8 mouse cellular contexts compared by ENCODE assay signal in the genomic region with DNA sequence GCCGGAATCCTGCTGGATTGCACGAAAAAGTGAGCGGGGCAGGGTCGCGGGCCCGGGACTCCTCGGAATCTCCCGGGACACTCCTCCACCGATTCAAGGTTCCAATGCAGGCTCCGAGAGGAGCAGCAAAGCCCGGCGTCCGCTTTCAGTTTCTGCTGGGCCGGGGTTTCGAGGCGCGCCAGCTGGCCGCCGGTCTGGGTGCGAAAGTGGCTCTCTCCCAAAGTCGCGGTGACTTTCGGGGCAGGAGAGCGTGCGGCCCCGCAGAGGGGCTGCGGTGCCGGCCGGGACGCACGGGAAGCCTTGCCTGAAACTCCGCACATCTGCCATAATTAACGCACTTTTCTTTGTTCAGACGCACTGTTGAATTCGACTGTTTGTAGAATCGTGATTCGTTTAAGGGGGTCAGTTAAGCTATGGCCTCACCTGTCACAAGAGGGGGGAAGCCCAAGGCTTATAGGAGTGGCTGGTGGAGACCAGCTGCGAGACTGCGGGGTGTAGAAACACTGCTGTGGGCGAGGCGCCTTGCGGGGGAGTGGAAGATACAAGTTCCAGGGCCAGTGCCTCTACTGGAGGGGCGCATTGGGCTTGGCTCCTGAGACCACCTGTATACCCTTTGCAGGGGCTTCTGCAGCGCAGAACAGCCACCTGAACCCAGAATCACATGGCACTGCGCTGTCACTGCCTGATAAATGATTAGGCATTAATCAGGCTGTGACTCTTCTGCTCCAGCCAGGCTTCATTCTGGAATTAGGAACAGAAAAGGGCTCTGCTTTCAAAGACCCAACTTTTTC. TPM values are rescaled to one million over a fixed set of nuclear protein-coding genes. Genes with fewer than 3 reads are reported as not detected.
A peak's percentile ranks its signal among the peaks of the same experiment; 100 is the strongest.
DNase-seq lines count a peak whose midpoint lies in the region; ATAC-seq and TF ChIP-seq lines count a peak whose summit lies in the region.

No protein-coding gene starts in this region.

- H3K79me3 ChIP-seq in C2C12 (ENCODE audit: low read depth), result peaks cover 14% of the 10 kb centered on the region

- no peaks in the 10 kb centered on the region for H3K27me3 ChIP-seq in kidney, embryonic 15.5 days
- no peaks in the 10 kb centered on the region for H3K27me3 ChIP-seq in C2C12 (ENCODE audit: control insufficient read depth, insufficient read depth, insufficient read length)
- H3K27me3 ChIP-seq in limb, embryonic 15.5 days, result no peaks in the 10 kb centered on the region
- H3K27me3 ChIP-seq in neural tube, embryonic 13.5 days, result peaks cover 42% of the 10 kb centered on the region

- peak overlapping the region; percentile 68 for H3K9ac ChIP-seq in kidney, embryonic 15.5 days
- H3K9ac ChIP-seq in limb, embryonic 15.5 days, result peak overlapping the region; percentile 70
- peak overlapping the region; percentile 81 for H3K9ac ChIP-seq in neural tube, embryonic 13.5 days

- peak overlapping the region; percentile 99 for H3ac ChIP-seq in C2C12 (ENCODE audit: control insufficient read depth, insufficient read length, low read depth)

- no peak for TF ChIP-seq CTCF in C2C12 (IDR thresholded peaks at IDR 0.05; ENCODE audit: control insufficient read depth, insufficient read depth, insufficient read length)

- H3K4me3 ChIP-seq in kidney, embryonic 15.5 days (replicated peaks), result peak overlapping the region; percentile 53
- peak overlapping the region; percentile 59 for H3K4me3 ChIP-seq in C2C12 (ENCODE audit: insufficient read depth, poor library complexity, severe bottlenecking)
- peak overlapping the region; percentile 72 for H3K4me3 ChIP-seq in limb, embryonic 15.5 days
- peak overlapping the region; percentile 55 for H3K4me3 ChIP-seq in neural tube, embryonic 13.5 days

- H3K4me2 ChIP-seq in kidney, embryonic 15.5 days, result peak overlapping the region; percentile 94
- peak overlapping the region; percentile 93 for H3K4me2 ChIP-seq in limb, embryonic 15.5 days
- H3K4me2 ChIP-seq in neural tube, embryonic 13.5 days, result peak overlapping the region; percentile 96

- 2% methylated on average over 45 of the region's 45 CpGs for WGBS in kidney, embryonic 15.5 days
- WGBS in limb, embryonic 15.5 days, result 1% methylated on average over 45 of the region's 45 CpGs
- 1% methylated on average over 45 of the region's 45 CpGs for WGBS in neural tube, embryonic 13.5 days

- H3K36me3 ChIP-seq in kidney, embryonic 15.5 days, result no peaks in the 10 kb centered on the region
- no peaks in the 10 kb centered on the region for H3K36me3 ChIP-seq in C2C12 (ENCODE audit: control insufficient read depth, insufficient read depth)
- H3K36me3 ChIP-seq in limb, embryonic 15.5 days, result no peaks in the 10 kb centered on the region
- H3K36me3 ChIP-seq in neural tube, embryonic 13.5 days, result no peaks in the 10 kb centered on the region

- no peak for ATAC-seq in kidney, embryonic 15.5 days (replicated peaks; ENCODE audit: low FRiP score)
- ATAC-seq in granulocyte monocyte progenitor cell, adult 5-6 weeks (replicated peaks; ENCODE audit: poor library complexity, severe bottlenecking), result peak; percentile 26
- no peak for ATAC-seq in limb, embryonic 15.5 days (ENCODE audit: insufficient number of reproducible peaks, low FRiP score, low TSS enrichment, low read depth)
- peak; percentile 7; the same call in 1 of the 2 replicates for ATAC-seq in neural tube, embryonic 13.5 days (ENCODE audit: low read depth)

- no peaks in the 10 kb centered on the region for H3K9me3 ChIP-seq in kidney, embryonic 15.5 days (replicated peaks)
- no peaks in the 10 kb centered on the region for H3K9me3 ChIP-seq in limb, embryonic 15.5 days
- H3K9me3 ChIP-seq in neural tube, embryonic 13.5 days, result no peaks in the 10 kb centered on the region

- H3K79me2 ChIP-seq in C2C12 (ENCODE audit: control insufficient read depth, insufficient read depth), result peaks cover 49% of the 10 kb centered on the region

- H3K27ac ChIP-seq in kidney, embryonic 15.5 days, result peak overlapping the region; percentile 87
- peak overlapping the region; percentile 87 for H3K27ac ChIP-seq in limb, embryonic 15.5 days
- peak overlapping the region; percentile 61; the same call in 1 of the 2 replicates for H3K27ac ChIP-seq in neural tube, embryonic 13.5 days (replicated peaks)

- H3K4me1 ChIP-seq in kidney, embryonic 15.5 days, result peaks cover 75% of the 10 kb centered on the region
- peaks cover 67% of the 10 kb centered on the region for H3K4me1 ChIP-seq in limb, embryonic 15.5 days
- H3K4me1 ChIP-seq in neural tube, embryonic 13.5 days (replicated peaks), result peaks cover 66% of the 10 kb centered on the region

- no peak for DNase-seq in kidney, adult 9 months
- peak; percentile 51 for DNase-seq in adrenal gland, postnatal 14 days
- no peak for DNase-seq in left cerebral cortex, postnatal 10 days (ENCODE audit: extremely low spot score in 1 of 2, low spot score in 2 of 2)

- intact Hi-C loops in left cerebral cortex, postnatal 10 days (cut with DNase I), result no loop called here

TF ChIP-seq in C2C12, 6 proteins besides CTCF, POLR2A, EP300 and RAD21:
- no peak for TF ChIP-seq FOSL1 (IDR thresholded peaks at IDR 0.05; ENCODE audit: insufficient read depth, low read length, poor library complexity, severe bottlenecking)
- no peak for TF ChIP-seq MYOD1 (IDR thresholded peaks at IDR 0.05; ENCODE audit: control insufficient read depth, insufficient read length, low read depth)
- TF ChIP-seq CEBPB (IDR thresholded peaks at IDR 0.05; ENCODE audit: low read depth), result no peak
- TF ChIP-seq MAX (IDR thresholded peaks at IDR 0.05), result no peak
- no peak for TF ChIP-seq USF1 (IDR thresholded peaks at IDR 0.05; ENCODE audit: low read depth)
- TF ChIP-seq MYOG (IDR thresholded peaks at IDR 0.05; ENCODE audit: control insufficient read depth, extremely low read depth, insufficient read length), result no peak

RNA-seq across cellular contexts. Expression of a gene that starts 0.5 kb away (rescaled TPM):
- 8.1 and 8.7 TPM in 2 replicates for polyA plus RNA-seq in kidney, embryonic 15.5 days (2015; fragmentation: Nextera tagmentation; extraction: Ambion mirVana)
- polyA plus RNA-seq in C2C12 (2012; fragmentation: generic; extraction: Trizol), result 15.8 TPM
- 10.9 and 11.2 TPM in 2 replicates for total RNA-seq in adrenal gland, postnatal 14 days (2021)
- total RNA-seq in granulocyte monocyte progenitor cell, adult 5-6 weeks (2014; fragmentation: Nextera tagmentation), result 5.1 and 5.7 TPM in 2 replicates
- 1.6 and 4.4 TPM in 2 replicates for total RNA-seq in granulocyte monocyte progenitor cell, adult 5-6 weeks (2017)
- polyA plus RNA-seq in limb, embryonic 15.5 days (2015; fragmentation: Nextera tagmentation; extraction: Ambion mirVana), result 15.0 and 15.9 TPM in 2 replicates
- polyA plus RNA-seq in neural tube, embryonic 13.5 days (2015; fragmentation: Nextera tagmentation; extraction: Ambion mirVana), result 5.5 and 6.6 TPM in 2 replicates
- 10 to 100 TPM in 1 of 2 experiments, 1 to 10 TPM in 1; 8.5 to 11.0 TPM for total RNA-seq in left cerebral cortex, postnatal 10 days (2021)

RNA-seq across cellular contexts. Expression of a gene that starts 35.7 kb away (rescaled TPM):
- polyA plus RNA-seq in kidney, embryonic 15.5 days (2015; fragmentation: Nextera tagmentation; extraction: Ambion mirVana), result 0.14 and 0.16 TPM in 2 replicates
- polyA plus RNA-seq in C2C12 (2012; fragmentation: generic; extraction: Trizol), result 2.6 TPM
- total RNA-seq in adrenal gland, postnatal 14 days (2021), result 2.7 and 3.9 TPM in 2 replicates
- total RNA-seq in granulocyte monocyte progenitor cell, adult 5-6 weeks (2014; fragmentation: Nextera tagmentation), result 0.28 TPM in 1 of 2 replicates, not detected in the other
- not detected in 2 replicates for total RNA-seq in granulocyte monocyte progenitor cell, adult 5-6 weeks (2017)
- polyA plus RNA-seq in limb, embryonic 15.5 days (2015; fragmentation: Nextera tagmentation; extraction: Ambion mirVana), result 0.23 and 0.27 TPM in 2 replicates
- polyA plus RNA-seq in neural tube, embryonic 13.5 days (2015; fragmentation: Nextera tagmentation; extraction: Ambion mirVana), result 0.87 and 1.4 TPM in 2 replicates
- total RNA-seq in left cerebral cortex, postnatal 10 days (2021), result 100 to 1,000 TPM in 1 of 2 experiments, 10 to 100 TPM in 1; 95.7 to 101 TPM

RNA-seq across cellular contexts. Expression of a gene that starts 36.0 kb away (rescaled TPM):
- polyA plus RNA-seq in kidney, embryonic 15.5 days (2015; fragmentation: Nextera tagmentation; extraction: Ambion mirVana), result 2.9 and 3.0 TPM in 2 replicates
- 5.4 TPM for polyA plus RNA-seq in C2C12 (2012; fragmentation: generic; extraction: Trizol)
- 3.8 and 3.9 TPM in 2 replicates for total RNA-seq in adrenal gland, postnatal 14 days (2021)
- 7.4 TPM in 1 of 2 replicates, not detected in the other for total RNA-seq in granulocyte monocyte progenitor cell, adult 5-6 weeks (2014; fragmentation: Nextera tagmentation)
- total RNA-seq in granulocyte monocyte progenitor cell, adult 5-6 weeks (2017), result 0.56 and 3.5 TPM in 2 replicates
- 1.3 and 2.7 TPM in 2 replicates for polyA plus RNA-seq in limb, embryonic 15.5 days (2015; fragmentation: Nextera tagmentation; extraction: Ambion mirVana)
- 5.2 and 5.4 TPM in 2 replicates for polyA plus RNA-seq in neural tube, embryonic 13.5 days (2015; fragmentation: Nextera tagmentation; extraction: Ambion mirVana)
- total RNA-seq in left cerebral cortex, postnatal 10 days (2021), result 1 to 10 TPM; 4.6 to 5.0 TPM

Comparison
In these comparisons a context has a peak if more than half of its experiments do, and no peak if none do; other contexts are left out.
1. ATAC-seq: peak in granulocyte monocyte progenitor cell, adult 5-6 weeks (single experiment) and neural tube, embryonic 13.5 days (single experiment); none in kidney, embryonic 15.5 days (single experiment) and limb, embryonic 15.5 days (single experiment).
2. Peak in every context shown above with its lines, with median percentiles within 50 percentile points of each other: H3K27ac ChIP-seq, H3K4me2 ChIP-seq, H3K4me3 ChIP-seq and H3K9ac ChIP-seq.